Mouse (Mus musculus): ENCODE measurements at regions not wholly inside any gene's neighbourhood (a gene's known extent, or its start where the extent isn't known, plus 50 kb on each side); places are given as distances from the start of the nearest gene placed in this dataset.

DNA sequence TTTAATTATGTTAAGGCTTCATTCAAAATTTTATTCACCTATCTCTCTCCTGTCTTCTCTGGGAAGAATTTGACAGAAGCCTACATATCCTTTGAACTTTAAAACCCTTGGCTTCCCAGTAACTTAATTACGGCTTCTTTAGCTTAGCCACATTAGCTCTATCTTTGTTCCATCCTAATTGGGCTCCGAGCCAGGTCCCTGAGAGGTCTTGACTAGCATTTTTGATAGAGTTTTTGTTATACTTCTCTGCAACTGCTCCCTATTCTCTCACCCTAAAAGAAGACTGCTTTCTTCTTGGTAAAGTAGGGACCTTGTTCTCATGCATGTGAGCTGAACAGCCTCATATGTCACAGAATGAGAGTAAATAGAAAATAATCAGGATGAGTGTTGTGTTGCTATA is 115.1 kb upstream of the Nox3 start:
- WGBS = 51% methylated on average over 2 of the region's 2 CpGs
- Histone ChIP-seq H3K36me3 (no peaks in the 10 kb centered on the region), H3K9ac (no peak overlapping the region), H3K4me1 (replicated peaks) (no peaks in the 10 kb centered on the region), H3K27ac (replicated peaks) (no peak overlapping the region), H3K4me3 (no peak overlapping the region), H3K27me3 (no peaks in the 10 kb centered on the region), H3K4me2 (no peak overlapping the region), H3K9me3 (no peaks in the 10 kb centered on the region)
- ATAC-seq (ENCODE audit: low FRiP score, low read depth) = no peak

DNA sequence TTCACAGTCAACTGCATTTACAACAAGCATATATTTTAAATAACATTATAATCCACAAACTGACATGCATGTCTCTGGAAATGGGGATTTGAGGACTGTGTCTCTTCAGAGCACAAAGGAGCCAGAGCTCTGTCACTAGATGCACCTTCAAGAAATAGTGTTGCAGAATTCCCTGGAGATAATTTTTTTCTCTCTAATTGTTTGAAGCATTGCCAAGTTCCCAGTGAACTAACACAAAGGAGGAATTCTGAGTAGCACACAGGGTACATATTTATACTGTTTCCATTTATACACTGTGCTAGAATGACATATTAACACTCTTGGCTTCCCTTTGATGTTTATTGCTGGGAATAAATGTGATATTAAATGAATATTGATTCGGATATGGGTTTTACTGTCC is 107.4 kb upstream of the Nox3 start:
- Histone ChIP-seq H3K9me3 (no peaks in the 10 kb centered on the region), H3K4me1 (replicated peaks) (0 out of 2 replicates have a peak, but pooled peaks cover 15% of the 10 kb centered on the region), H3K4me3 (no peak overlapping the region), H3K36me3 (no peaks in the 10 kb centered on the region), H3K4me2 (no peak overlapping the region), H3K9ac (no peak overlapping the region), H3K27ac (replicated peaks) (no peak overlapping the region), H3K27me3 (no peaks in the 10 kb centered on the region)
- WGBS = 68% methylated on average over 1 of the region's 1 CpGs
- no peak for ATAC-seq (ENCODE audit: low FRiP score, low read depth)

DNA sequence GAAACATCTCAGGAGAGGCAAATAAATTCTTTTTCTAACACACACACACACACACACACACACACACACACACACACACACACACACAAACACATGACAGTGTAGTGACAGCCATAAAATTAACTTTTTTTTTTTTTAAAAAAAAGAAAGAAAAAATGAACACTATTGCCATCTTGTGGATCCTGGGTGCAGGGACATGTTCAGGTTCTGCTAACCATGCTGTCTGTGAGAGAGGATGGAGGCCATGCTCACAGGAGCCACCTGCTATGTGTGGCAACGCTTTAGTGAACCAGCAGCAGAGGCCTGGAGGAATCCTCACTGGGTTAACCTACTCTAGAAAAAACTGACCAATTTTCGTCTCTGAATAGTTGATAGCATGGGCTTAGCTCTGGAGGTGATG is 96.5 kb upstream of the Nox3 start:
- Histone ChIP-seq H3K36me3 (no peaks in the 10 kb centered on the region), H3K27ac (replicated peaks) (no peak overlapping the region), H3K27me3 (no peaks in the 10 kb centered on the region), H3K4me2 (no peak overlapping the region), H3K9ac (no peak overlapping the region), H3K4me3 (no peak overlapping the region), H3K4me1 (replicated peaks) (no peaks in the 10 kb centered on the region), H3K9me3 (no peaks in the 10 kb centered on the region)
- 0 out of 2 replicates have a peak, but pooled peaks have one; percentile 34 for ATAC-seq (ENCODE audit: low FRiP score, low read depth)
- WGBS = 33% methylated on average over 2 of the region's 2 CpGs

DNA sequence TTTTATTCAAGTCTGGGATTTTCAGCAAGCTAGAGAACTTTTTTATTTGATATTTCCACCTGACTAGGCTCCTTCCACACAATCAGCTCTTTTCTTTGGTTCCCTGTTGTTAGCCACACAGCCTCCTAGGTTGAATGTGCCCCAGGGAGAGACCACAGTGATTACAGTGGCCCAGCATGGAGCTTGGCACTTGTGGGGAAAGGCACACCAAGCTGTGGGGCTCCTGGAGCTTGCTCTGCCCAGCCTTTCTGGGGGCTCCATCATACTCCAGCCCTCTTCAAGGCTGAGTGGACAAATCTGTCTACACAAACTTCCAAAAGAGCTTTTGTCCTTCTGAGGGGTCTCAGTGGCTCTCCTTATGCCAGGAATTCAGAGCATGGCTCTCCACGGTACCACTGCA is 86.1 kb upstream of the Nox3 start:
- WGBS = 37% methylated on average over 1 of the region's 1 CpGs
- Histone ChIP-seq H3K4me3 (no peak overlapping the region), H3K36me3 (no peaks in the 10 kb centered on the region), H3K27ac (replicated peaks) (no peak overlapping the region), H3K4me1 (replicated peaks) (no peaks in the 10 kb centered on the region), H3K9ac (no peak overlapping the region), H3K4me2 (no peak overlapping the region), H3K9me3 (no peaks in the 10 kb centered on the region), H3K27me3 (no peaks in the 10 kb centered on the region)
- no peak for ATAC-seq (ENCODE audit: low FRiP score, low read depth)

DNA sequence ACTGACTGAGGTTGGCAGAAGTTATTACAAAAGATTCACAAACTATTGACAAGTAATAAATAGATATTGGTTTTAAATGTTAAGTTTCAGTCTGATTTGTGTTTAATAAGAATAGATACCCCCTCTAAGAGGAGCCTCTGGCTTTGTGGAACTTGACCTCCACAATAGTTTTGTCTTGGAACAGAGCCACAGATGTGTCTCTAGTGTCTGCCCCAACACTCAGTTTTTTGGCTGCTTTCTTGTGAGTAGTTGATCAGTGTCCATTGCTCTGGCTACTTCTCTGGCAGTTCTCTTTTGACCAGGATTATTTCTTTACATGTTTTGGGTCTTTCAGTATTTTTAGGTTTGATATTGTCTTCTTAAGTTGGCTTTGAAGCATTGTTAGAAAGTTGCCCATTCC is 81.6 kb upstream of the Nox3 start:
- Histone ChIP-seq H3K9me3 (no peaks in the 10 kb centered on the region), H3K36me3 (no peaks in the 10 kb centered on the region), H3K9ac (no peak overlapping the region), H3K4me1 (replicated peaks) (no peaks in the 10 kb centered on the region), H3K27ac (replicated peaks) (no peak overlapping the region), H3K27me3 (no peaks in the 10 kb centered on the region), H3K4me3 (no peak overlapping the region), H3K4me2 (no peak overlapping the region)
- no peak for ATAC-seq (ENCODE audit: low FRiP score, low read depth)

DNA sequence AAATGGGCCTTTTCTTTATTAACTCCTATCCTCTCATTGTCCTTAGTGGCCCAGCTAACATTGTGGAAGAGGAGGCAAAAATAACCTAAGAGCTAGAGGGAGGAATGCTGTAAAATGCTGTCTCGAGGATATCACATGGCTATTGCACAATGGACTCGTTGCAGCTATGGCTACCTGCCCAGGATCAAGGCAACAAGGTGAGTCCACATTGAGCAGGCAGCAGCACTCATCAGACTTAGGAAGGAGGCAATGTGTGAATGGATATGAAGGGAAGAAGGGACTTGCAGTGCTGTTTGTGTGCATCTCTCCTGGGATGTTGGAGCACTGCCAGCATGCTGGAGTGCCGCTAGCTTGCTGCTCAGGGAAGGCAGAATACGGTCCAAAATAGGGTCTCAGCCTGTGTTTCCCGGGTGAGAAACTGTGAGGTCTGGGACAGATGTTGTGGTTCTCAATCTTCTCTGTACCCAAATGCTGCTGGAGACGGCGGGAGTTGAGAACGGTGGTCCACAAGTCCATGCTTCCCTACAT is 51.8 kb upstream of the Nox3 start:
- Histone ChIP-seq H3K27me3 (no peaks in the 10 kb centered on the region), H3K4me2 (no peak overlapping the region), H3K27ac (replicated peaks) (no peak overlapping the region), H3K9ac (no peak overlapping the region), H3K4me3 (no peak overlapping the region), H3K9me3 (no peaks in the 10 kb centered on the region), H3K36me3 (no peaks in the 10 kb centered on the region), H3K4me1 (replicated peaks) (no peaks in the 10 kb centered on the region)
- no peak for ATAC-seq (ENCODE audit: low FRiP score, low read depth)
- WGBS = 76% methylated on average over 8 of the region's 8 CpGs
